Mouse (Mus musculus) CD4-positive, CD25-positive, alpha-beta regulatory T cell, adult 2 months (primary cell): ENCODE measurements around the gene Zfp658.

ENCODE experiments used
- DNase-seq: peaks from one replicate; pipeline ENCODE4 v3.0.0-alpha.2; 2012; ENCODE audit warnings: low read depth, low spot score

Gene Zfp658

DNA sequence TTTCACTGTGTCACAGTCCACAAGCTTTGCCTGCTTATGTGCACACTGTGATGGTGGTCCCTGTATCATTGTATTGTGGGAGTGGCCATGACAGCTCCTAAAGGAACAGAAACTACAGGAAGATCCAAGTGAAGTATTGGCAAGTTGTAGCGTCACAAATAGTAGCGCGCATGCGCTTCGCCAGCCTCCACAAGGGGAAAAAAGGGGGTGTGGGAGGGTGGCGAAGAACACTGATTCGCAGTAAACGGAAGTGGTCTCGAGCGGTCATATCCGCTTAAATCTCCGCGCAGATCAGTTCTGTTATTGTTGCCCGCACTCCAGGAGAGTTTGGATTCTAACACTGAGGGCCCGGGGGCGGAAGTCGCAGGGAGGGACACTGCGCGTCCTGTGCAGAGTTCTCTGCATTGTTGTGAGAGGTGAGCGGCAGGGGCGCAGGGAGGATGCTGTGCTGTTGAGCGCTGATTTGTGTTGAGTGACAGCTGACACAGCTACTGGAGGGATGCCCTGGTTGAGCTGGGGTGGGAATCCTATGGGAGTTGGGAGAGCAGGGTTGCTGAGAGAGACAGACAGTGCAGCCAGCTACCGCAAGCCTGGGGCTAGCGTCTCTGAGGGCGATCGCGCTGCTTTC, at the start of gene Zfp658:
TSS of gene Zfp658 (plus strand) at position 251 of the 628 bp plus-strand sequence.
- DNase-seq, result peak; percentile 93

DNA sequence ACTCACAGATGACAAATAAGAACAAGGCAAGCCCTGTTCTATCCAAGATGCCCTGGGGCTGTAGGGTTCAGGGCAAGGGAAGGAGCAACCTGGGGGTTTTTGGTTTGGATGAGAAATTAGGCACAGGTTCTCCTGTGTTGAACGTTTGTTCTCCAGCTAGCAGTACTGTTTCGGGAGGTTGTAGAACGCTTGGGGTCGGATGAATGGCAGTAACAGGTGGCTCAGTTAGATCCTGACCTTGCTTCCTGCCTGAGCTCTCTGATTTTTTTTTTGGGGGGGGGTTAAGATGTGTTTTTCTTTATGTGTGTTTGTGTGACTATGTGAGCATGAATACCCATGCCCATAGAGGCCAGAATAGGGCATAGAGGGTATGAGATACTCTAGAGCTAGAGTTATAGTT, 49.5 kb upstream of the Zfp658 start:
- DNase-seq, result no peak

DNA sequence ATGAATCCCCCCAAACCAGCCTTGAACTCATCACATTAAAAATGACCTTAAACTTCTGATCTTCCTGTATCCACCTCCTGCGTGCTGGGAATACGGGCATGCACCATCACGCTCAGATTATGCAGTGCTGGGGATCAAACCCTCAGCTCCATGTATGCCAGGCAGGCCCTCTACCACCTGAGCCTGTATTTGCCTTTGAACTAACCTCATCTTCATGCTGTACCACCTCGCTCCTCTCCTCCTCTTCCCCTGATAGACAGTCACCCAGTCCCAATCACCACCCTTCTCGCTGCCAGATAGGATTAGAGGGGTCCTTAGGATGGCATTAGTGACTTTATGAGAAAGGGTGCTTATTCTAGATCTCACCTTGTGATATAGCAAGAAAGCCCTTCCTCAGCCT, 47.0 kb upstream of the Zfp658 start:
- DNase-seq, result no peak

DNA sequence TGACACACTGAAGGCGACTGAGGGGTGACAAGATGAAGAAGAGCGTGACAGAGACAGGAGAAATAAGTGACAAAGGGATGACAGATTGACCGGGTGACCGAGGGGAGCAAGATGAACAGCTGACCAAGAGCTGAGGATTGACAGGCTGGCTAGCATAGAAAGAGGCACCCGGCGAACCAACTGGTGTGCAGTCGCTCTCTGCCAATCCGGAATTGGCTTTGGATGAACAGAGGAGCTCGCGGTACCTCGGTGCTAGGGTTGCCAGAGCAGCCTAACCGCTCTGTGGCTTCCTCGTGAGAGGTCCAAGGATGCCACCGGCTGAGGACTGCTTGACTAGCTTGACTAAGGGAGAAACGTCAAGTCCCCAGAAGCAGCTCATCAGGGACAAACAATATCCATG, 43.7 kb upstream of the Zfp658 start:
- no peak for DNase-seq

- DNase-seq, result no peak
Measured at GRCm38 (mm10) chr7:43522776-43523175, 39.3 kb upstream of the Zfp658 start.

GRCm38 (mm10) chr7:43525313-43525712, 36.7 kb upstream of the Zfp658 start:
- DNase-seq, result peak; percentile 35

DNA sequence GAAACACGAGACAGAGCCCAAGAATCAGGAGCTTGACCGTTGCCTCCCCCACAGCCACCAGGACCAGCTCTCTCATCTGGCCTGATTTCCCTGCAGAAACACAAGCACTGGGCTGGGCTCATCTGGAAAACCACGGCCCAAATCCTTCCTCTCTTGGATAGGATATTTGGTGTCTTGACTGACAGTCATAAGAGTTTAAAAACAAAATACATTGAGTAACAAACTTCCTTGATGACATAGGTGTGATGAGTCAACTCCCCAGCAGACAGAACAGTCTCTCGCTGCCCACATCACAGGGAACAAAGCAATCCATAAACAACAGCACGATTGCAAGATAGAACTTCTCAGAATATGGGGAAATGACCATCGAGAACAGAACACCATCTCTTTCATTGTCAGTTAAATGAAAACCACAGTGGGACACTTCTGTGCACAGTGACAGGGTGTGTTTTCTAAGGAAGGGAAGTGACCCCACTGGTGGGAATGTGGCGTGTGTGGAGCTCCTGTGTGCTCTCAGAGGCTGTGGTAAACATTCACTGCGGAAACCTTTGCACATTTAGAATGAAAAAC, 31.8 kb upstream of the Zfp658 start:
- no peak for DNase-seq

DNA sequence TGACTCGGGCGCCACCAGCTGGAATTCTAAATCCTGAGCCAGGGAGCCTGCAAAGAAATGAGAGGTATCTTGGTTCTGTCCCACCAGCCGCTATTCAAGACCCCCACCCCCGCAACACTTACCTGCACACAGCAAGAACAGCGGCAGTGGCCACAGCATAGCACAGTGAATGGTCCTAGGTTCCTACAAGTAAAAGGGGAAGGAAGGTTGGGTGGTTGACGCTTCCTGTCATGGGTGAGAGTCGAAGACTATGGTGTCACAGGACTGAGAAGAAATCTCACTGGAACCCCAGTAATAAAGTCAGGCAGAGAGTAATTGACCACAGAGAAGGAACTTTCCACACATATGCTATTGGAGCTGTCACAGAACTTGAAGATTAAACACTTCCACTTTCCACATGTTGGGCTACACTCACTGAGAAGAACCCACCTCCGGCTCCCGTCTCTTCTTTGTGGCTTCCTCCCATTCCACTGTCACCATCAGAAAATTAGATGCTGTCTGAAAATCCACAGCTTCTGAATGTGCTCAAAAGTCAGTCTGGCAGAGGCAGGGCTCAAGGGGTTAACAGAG, 29.0 kb upstream of the Zfp658 start:
- DNase-seq, result no peak

DNA sequence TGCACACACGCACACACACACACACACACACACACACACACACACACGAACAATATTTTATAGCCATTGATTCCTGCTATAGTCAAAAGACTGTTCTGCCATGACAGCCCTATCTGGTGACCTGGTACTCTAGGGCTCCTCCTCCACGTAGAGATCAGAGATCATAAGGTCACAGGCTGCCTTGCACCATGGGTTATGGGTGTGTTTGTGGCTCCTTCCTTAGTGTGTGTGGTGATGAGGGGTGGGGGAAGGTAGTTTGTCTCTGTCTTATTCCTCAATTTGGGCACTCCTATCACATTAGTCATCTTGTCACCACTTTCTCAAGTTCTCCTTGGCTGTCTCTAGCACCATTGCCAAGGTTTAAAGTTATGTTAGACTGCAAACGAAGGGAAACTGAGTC, 23.5 kb upstream of the Zfp658 start:
- DNase-seq, result no peak

DNA sequence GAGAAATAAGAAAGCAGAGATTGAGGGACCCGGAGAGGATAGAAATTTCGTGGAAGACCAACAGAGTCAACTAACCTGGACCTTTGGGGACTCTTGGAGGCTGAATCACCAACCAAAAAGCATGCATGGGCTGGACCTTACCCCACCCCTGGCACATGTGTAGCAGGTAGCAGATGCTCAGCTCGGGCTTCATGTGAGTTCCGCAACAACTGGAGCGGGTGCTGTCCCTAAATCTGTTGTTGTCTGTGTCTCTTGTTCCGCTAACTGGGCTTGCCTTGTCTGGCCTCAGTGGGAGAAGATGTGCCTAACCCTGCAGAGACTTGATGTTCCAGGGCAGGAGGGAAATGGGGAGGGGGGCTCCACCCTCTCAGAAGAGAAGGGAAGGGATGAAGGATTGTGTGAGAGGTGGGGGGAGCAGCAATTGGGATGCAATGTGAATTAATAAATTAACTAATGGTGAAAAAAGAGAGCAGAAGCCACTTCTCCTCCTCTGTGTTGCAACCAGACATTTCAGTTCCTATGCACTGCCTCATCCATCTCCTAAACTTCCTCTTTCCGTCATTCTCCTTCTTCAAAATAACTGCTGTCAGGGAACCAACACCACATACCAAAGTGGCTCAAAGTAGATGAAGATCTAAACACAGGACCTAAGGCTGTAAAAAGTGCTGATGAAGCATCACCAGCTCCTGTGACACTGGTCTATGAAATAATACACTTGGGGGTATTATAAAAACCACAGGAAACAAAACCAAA, 17.7 kb upstream of the Zfp658 start, which contains the start of gene Cd33:
TSS of gene Cd33 (minus strand) at position 204 of the 753 bp plus-strand sequence.
- DNase-seq, result no peak

DNA sequence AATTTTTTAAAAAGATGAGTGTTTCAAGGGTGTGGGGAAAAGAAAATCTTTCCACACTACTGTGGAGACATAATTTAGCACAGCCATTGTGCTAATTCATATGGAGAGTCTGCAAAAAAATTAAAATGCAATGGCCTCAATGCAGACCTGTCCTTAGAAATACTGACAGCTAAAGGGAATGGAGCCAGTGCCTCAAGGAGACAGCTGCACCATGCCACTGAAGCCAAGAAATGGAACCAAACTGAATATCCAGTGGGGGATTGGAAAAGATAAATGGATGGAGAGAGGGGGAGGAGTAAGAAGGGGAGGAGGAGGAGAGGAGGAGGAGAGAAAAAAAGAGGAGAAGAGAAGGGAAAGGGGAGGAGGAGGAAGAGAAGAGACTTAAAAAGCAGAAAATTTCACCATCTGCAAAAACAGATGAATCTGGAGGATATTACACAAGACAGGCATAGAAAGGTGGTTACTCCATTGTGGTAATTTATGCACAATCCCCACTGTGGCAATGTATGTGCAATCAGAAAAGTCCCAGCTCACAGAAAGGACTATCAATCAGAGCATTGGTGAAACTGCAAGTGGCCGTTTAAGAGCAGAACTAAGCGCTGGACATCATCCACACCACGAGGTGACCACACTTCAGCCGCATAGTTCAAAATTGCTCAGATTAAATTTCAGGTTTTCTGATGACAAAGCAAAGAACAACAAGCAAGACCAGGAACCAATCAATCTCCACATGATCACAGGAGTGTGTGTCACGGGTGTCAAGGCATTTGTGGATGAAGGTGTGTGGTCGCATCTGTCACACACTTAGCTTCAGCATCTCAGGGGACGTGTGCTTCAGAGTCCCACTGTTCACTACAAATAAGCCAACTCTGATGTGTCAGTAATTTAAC, 16.2 kb upstream of the Zfp658 start:
- DNase-seq, result no peak

DNA sequence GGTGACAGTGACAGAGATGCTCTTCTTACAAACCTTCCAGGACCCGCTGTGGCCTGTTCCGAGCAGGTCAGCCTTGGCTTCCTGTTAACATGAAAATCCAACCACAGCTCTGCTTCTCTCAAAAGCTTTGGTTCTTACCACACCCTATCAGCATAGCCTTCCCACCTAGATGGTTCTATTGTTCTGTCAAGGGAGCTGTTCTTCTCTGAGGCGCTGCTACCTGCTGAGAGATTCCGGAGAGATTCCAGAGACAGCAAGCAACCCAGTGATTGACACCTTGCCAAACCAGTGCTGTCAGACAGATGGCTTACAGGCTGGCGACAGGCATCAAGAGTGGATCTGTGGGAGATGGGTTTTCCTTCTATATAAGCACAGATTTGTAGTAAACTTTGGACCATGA, 14.4 kb upstream of the Zfp658 start:
- no peak for DNase-seq

DNA sequence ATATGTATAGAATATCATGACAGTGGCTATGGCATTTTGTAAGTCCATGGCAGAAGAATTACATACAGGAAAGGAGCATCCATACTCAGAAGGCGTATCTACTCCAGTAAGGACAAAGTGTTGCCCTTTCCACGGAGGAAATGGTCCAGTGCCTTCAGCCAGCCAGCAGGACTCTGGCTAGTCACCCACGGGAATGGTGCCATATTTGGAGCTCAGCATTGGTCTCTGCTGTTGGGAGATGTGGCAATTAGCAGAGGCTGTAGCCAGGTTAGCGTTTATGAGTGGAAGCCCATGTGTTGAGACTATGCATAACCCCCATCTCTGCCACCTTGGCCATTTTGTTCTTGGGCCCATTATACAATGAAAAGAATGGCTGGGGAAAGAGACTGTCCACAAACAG, 13.8 kb upstream of the Zfp658 start:
- no peak for DNase-seq

- DNase-seq, result no peak
Measured at GRCm38 (mm10) chr7:43553153-43553552, 8.9 kb upstream of the Zfp658 start.

GRCm38 (mm10) chr7:43554550-43554949, 7.5 kb upstream of the Zfp658 start:
- DNase-seq, result no peak

- no peak for DNase-seq
Measured at GRCm38 (mm10) chr7:43555351-43555750, 6.7 kb upstream of the Zfp658 start.

- DNase-seq, result no peak
Measured at GRCm38 (mm10) chr7:43556901-43557300, 5.2 kb upstream of the Zfp658 start.

DNA sequence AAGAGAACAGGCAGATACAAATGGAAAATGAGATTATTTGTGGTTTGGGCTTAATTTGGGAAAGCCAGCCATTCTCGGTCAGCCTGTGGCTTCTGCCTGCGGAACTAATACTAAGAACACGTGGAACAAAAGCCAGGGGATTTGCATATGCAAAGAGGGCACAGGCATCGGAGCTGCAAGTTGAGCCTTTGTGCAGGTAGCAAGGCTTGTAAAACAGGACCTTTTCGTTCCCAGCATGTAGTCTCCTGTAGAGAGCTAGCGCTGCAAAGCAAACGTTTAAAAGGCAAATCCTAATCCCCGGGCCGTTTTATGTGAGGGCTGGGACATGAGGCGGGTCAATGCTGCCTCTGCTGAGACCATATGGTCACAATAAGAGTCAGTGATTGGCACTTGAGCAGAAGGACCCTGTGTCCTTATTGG, 605 bp downstream of the Zfp658 start:
- peak; percentile 47 for DNase-seq

- peak; percentile 8 for DNase-seq
Measured at GRCm38 (mm10) chr7:43563300-43563699, 1.2 kb downstream of the Zfp658 start.

DNA sequence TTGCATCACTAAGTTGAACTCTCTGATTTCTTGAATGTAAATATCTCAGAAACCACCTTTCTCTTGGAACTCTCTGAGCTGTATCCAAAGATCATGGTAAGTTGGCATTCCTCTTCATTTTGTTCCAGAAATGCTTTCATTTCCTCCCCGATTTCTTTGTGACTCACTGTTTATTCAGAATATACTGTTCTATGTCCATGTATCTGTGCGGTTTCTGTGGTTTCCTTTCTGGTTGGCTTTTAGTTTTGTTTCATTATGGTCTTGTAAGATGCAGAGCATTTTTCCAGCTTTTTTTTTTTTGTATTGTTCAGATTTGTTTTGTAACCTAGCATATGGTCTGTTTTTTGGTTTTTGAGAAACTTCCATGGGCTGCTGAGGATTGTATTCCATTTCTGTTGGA, 9.2 kb downstream of the Zfp658 start:
- no peak for DNase-seq

- peak; percentile 97 for DNase-seq
Measured at GRCm38 (mm10) chr7:43579440-43580171, 17.6 kb downstream of the Zfp658 start, which contains the start of gene Zfp719. Gene Zfp719 (plus strand): TSS chr7:43579610.
